Mouse (Mus musculus) CD8-positive naive resting alpha-beta T cell, adult 57 days (primary cell): ENCODE measurements around the gene Ppp4r3a. TPM values are rescaled to one million over a fixed set of nuclear protein-coding genes. Genes with fewer than 3 reads are reported as not detected.

Experiments
- total RNA-seq: library from RNA; stranded (reverse); gene quantifications from one replicate; pipeline ENCODE4 v1.2.4, GENCODE M21; 2023

The Ppp4r3a gene
- total RNA-seq, result 134 TPM

GRCm38 (mm10) chr12:101083076-101083838, at the start of gene Ppp4r3a:
Gene Ppp4r3a (minus strand): TSS chr12:101083702.

GRCm38 (mm10) chr12:101028954-101029731, 54.4 kb downstream of the Ppp4r3a start, which contains the start of gene Ccdc88c:
Gene Ccdc88c (minus strand): TSS chr12:101029056.

Other genes with a start within 250 kb of the Ppp4r3a start
- gene Gpr68, start 175.5 kb downstream of the Ppp4r3a start, total RNA-seq, result 114 TPM
- gene Ccdc88c, start 54.6 kb downstream of the Ppp4r3a start, total RNA-seq, result 447 TPM